Mouse (Mus musculus) hematopoietic multipotent progenitor cell, adult 10-12 weeks (in vitro differentiated cells): Measurements from ENCODE around the gene C2cd4d. TPM values are rescaled to one million over a fixed set of nuclear protein-coding genes. Genes with fewer than 3 reads are reported as not detected.

ENCODE experiments used
- polyA plus RNA-seq: library from polyadenylated mRNA; stranded (reverse); fragments of >175 nt; gene quantifications from 2 replicates; pipeline ENCODE4 v1.2.3, GENCODE M21; 2012; ENCODE audit warnings: low replicate concordance

C2cd4d gene
- not detected in 2 replicates for polyA plus RNA-seq

GRCm38 (mm10) chr3:94362138-94362537, at the start of gene C2cd4d:
C2cd4d (plus strand) TSS chr3:94362438.

GRCm38 (mm10) chr3:94341959-94342422, 20.2 kb upstream of the C2cd4d start, which contains the start of gene Them5:
Them5 (plus strand) TSS chr3:94342099.

GRCm38 (mm10) chr3:94372641-94373040, 10.4 kb downstream of the C2cd4d start, which contains the start of gene Rorc:
Rorc (plus strand) TSS chr3:94372794.

GRCm38 (mm10) chr3:94398217-94398616, 36.0 kb downstream of the C2cd4d start, which contains the start of gene Lingo4:
Lingo4 (plus strand) TSS chr3:94398517.

GRCm38 (mm10) chr3:94413031-94413679, 50.9 kb downstream of the C2cd4d start, which contains the start of gene Tdrkh:
Tdrkh (plus strand) TSS chr3:94413273.

Other genes with a start within 250 kb of the C2cd4d start
- gene Gm10696, start 184.2 kb upstream of the C2cd4d start, polyA plus RNA-seq = not detected in 2 replicates
- not detected in 2 replicates for gene Gm5286, start 165.7 kb upstream of the C2cd4d start, polyA plus RNA-seq
- not detected in 2 replicates for gene Gm4778, start 98.4 kb upstream of the C2cd4d start, polyA plus RNA-seq
- 0.86 and 1.4 TPM in 2 replicates for gene Them4, start 52.3 kb upstream of the C2cd4d start, polyA plus RNA-seq
- not detected in 2 replicates for gene Them5, start 20.3 kb upstream of the C2cd4d start, polyA plus RNA-seq
- 0.68 and 0.74 TPM in 2 replicates for gene Rorc, start 10.4 kb downstream of the C2cd4d start, polyA plus RNA-seq
- gene Lingo4, start 36.1 kb downstream of the C2cd4d start, polyA plus RNA-seq = 0.57 and 0.94 TPM in 2 replicates
- gene Tdrkh, start 50.8 kb downstream of the C2cd4d start, polyA plus RNA-seq = 2.0 and 2.3 TPM in 2 replicates
- 35.9 and 56.2 TPM in 2 replicates for gene Mrpl9, start 80.9 kb downstream of the C2cd4d start, polyA plus RNA-seq
- gene Oaz3, start 81.5 kb downstream of the C2cd4d start, polyA plus RNA-seq = not detected in 2 replicates
- gene Celf3, start 115.9 kb downstream of the C2cd4d start, polyA plus RNA-seq = 0.14 and 0.24 TPM in 2 replicates
- gene Riiad1, start 117.9 kb downstream of the C2cd4d start, polyA plus RNA-seq = not detected in 2 replicates
- gene Snx27, start 220.3 kb downstream of the C2cd4d start, polyA plus RNA-seq = 8.7 and 10.8 TPM in 2 replicates